Mouse (Mus musculus) intestine, postnatal 0 days (tissue): ENCODE data around the gene Rpl28. TPM values are rescaled to one million over a fixed set of nuclear protein-coding genes. Genes with fewer than 3 reads are reported as not detected.
"Not testable (repeated sequence)": the region's sequence is repeated elsewhere in the genome, so short reads cannot be mapped to it uniquely, and the experiment has no call there.

Source experiments
- ATAC-seq: fragments of 200-750 bp; cut with Nextera tagmentation; 2 replicates; pipeline ENCODE4 v1.8.0; 2017; ENCODE audit warnings: mild to moderate bottlenecking, moderate TSS enrichment, moderate library complexity
- H3K27ac ChIP-seq: fragments of 300-500 bp; sonication (generic); 2 replicates; pipeline ENCODE4 v1.5.1; 2014; ENCODE audit warnings: mild to moderate bottlenecking, low read depth, low read length, moderate library complexity
- H3K27me3 ChIP-seq: fragments of 300-500 bp; sonication (generic); replicated peaks from 2 replicates; pipeline ENCODE4 v1.6.1; 2014; ENCODE audit warnings: low read length, mixed read lengths; ENCODE audit not compliant: control insufficient read depth, insufficient read depth
- H3K36me3 ChIP-seq: fragments of 300-500 bp; sonication (generic); 2 replicates; pipeline ENCODE4 v1.6.1; 2014; ENCODE audit warnings: mild to moderate bottlenecking, moderate library complexity; ENCODE audit not compliant: control insufficient read depth, insufficient read depth
- H3K4me1 ChIP-seq: fragments of 300-500 bp; sonication (generic); replicated peaks from 2 replicates; pipeline ENCODE4 v1.6.1; 2014; ENCODE audit warnings: antibody characterized with exemption, low read length, mixed read lengths; ENCODE audit not compliant: control insufficient read depth, insufficient read depth
- H3K4me2 ChIP-seq: fragments of 300-500 bp; sonication (generic); replicated peaks from 2 replicates; pipeline ENCODE4 v1.6.1; 2014; ENCODE audit warnings: low read depth, mild to moderate bottlenecking, moderate library complexity
- H3K4me3 ChIP-seq: fragments of 300-500 bp; sonication (generic); 2 replicates; pipeline ENCODE4 v1.5.1; 2014; ENCODE audit warnings: low read depth, low read length
- H3K9ac ChIP-seq: fragments of 300-500 bp; sonication (generic); 2 replicates; pipeline ENCODE4 v1.6.1; 2014; ENCODE audit warnings: mild to moderate bottlenecking, low read depth, low read length
- H3K9me3 ChIP-seq: fragments of 300-500 bp; sonication (generic); 2 replicates; pipeline ENCODE4 v1.6.1; 2016; ENCODE audit warnings: mixed run types; ENCODE audit not compliant: control insufficient read depth
- CTCF ChIP-seq: sonication (generic); IDR thresholded peaks from 2 replicates; pipeline ENCODE4 v1.5.1; 2016; ENCODE audit warnings: low read depth, mild to moderate bottlenecking, control low read depth, antibody characterized with exemption, moderate library complexity
- WGBS: fragments of 180-500 bp; shearing (Covaris S2); extraction: QIAGEN DNeasy Blood & Tissue Kit; methylation state at CpG from one replicate; pipeline ENCODE4 v1.1.7; 2014; 5-methylcytosine and 5-hydroxymethylcytosine counted together
- polyA plus RNA-seq: library from polyadenylated mRNA; unstranded; fragments of >200 nt; fragmentation: Nextera tagmentation; extraction: Ambion mirVana; gene quantifications from 2 replicates; pipeline ENCODE4 v1.2.1, GENCODE M21; 2015

The Rpl28 gene
- polyA plus RNA-seq, 1 experiment from 2014 or later, result 419 TPM

- ATAC-seq, result peak; percentile 99
- Histone ChIP-seq H3K27me3 (no peaks in the 10 kb centered on the region), H3K27ac (peak within 1 kb of the TSS; percentile 85), H3K4me3 (peak within 1 kb of the TSS; percentile 78), H3K9ac (peak within 1 kb of the TSS; percentile 93), H3K9me3 (no peaks in the 10 kb centered on the region), H3K4me2 (peak within 1 kb of the TSS; percentile 79), H3K36me3 (peaks cover 9% of the 10 kb centered on the region), H3K4me1 (no peaks in the 10 kb centered on the region)
- peak; percentile 48 for TF ChIP-seq CTCF
- WGBS, result under 1% methylated on average over 62 of the region's 62 CpGs
Observed at GRCm38 (mm10) chr7:4812303-4813104, 19.8 kb downstream of the Rpl28 start, which contains the start of gene Ube2s. TSS of gene Ube2s (minus strand) at chr7:4812590.

GRCm38 (mm10) chr7:4813105-4813791, 20.6 kb downstream of the Rpl28 start:
- Histone ChIP-seq H3K27ac (peak overlapping the region; percentile 85), H3K4me1 (no peaks in the 10 kb centered on the region), H3K9ac (peak overlapping the region; percentile 77), H3K4me2 (peak overlapping the region; percentile 60), H3K9me3 (no peaks in the 10 kb centered on the region), H3K27me3 (no peaks in the 10 kb centered on the region), H3K36me3 (peaks cover 6% of the 10 kb centered on the region), H3K4me3 (peak overlapping the region; percentile 78)
- TF ChIP-seq CTCF, result no peak
- ATAC-seq, result no peak
- WGBS, result 17% methylated on average over 8 of the region's 8 CpGs

GRCm38 (mm10) chr7:4816559-4816958, 23.9 kb downstream of the Rpl28 start:
- no peaks in the 10 kb centered on the region for H3K4me1 ChIP-seq
- H3K27me3 ChIP-seq, result no peaks in the 10 kb centered on the region
- H3K27ac ChIP-seq, result no peak overlapping the region
- H3K4me2 ChIP-seq, result no peak overlapping the region
- no peak overlapping the region for H3K9ac ChIP-seq
- H3K9me3 ChIP-seq, result no peaks in the 10 kb centered on the region
- no peaks in the 10 kb centered on the region; the same call in 1 of the 2 replicates for H3K36me3 ChIP-seq
- TF ChIP-seq CTCF, result no peak
- ATAC-seq, result no peak
- no peak overlapping the region for H3K4me3 ChIP-seq

GRCm38 (mm10) chr7:4820925-4821324, 28.3 kb downstream of the Rpl28 start:
- 90% methylated on average over 7 of the region's 7 CpGs for WGBS
- not testable (repeated sequence) for ATAC-seq

GRCm38 (mm10) chr7:4821690-4822089, 29.0 kb downstream of the Rpl28 start:
- no peaks in the 10 kb centered on the region for H3K9me3 ChIP-seq
- H3K9ac ChIP-seq, result no peak overlapping the region
- WGBS, result 89% methylated on average over 4 of the region's 4 CpGs
- H3K36me3 ChIP-seq, result no peaks in the 10 kb centered on the region; the same call in 1 of the 2 replicates
- H3K4me2 ChIP-seq, result no peak overlapping the region
- H3K4me1 ChIP-seq, result no peaks in the 10 kb centered on the region
- no peak overlapping the region for H3K27ac ChIP-seq
- no peak for ATAC-seq
- H3K27me3 ChIP-seq, result no peaks in the 10 kb centered on the region
- no peak overlapping the region for H3K4me3 ChIP-seq
- no peak for TF ChIP-seq CTCF

More at GRCm38 (mm10) chr7:4820925-4821324, 28.3 kb downstream of the Rpl28 start:
- H3K9ac ChIP-seq, H3K4me2 ChIP-seq, H3K4me1 ChIP-seq, H3K27me3 ChIP-seq, H3K36me3 ChIP-seq, H3K4me3 ChIP-seq, H3K9me3 ChIP-seq, H3K27ac ChIP-seq: not testable (repeated sequence)

- ATAC-seq, result no peak
- Histone ChIP-seq H3K27ac (no peak overlapping the region), H3K4me2 (no peak overlapping the region), H3K9ac (no peak overlapping the region), H3K4me1 (no peaks in the 10 kb centered on the region), H3K9me3 (no peaks in the 10 kb centered on the region), H3K4me3 (no peak overlapping the region), H3K27me3 (no peaks in the 10 kb centered on the region), H3K36me3 (no peaks in the 10 kb centered on the region; the same call in 1 of the 2 replicates)
- TF ChIP-seq CTCF, result no peak
- WGBS, result 59% methylated on average over 6 of the region's 6 CpGs
Observed at GRCm38 (mm10) chr7:4822162-4822907, 29.7 kb downstream of the Rpl28 start.
